Mouse (Mus musculus): ENCODE data around the gene Chfr. TPM values are rescaled to one million over a fixed set of nuclear protein-coding genes. Genes with fewer than 3 reads are reported as not detected.

The Chfr gene
- polyA plus RNA-seq, 1 experiment from 2014 or later: 29.1 TPM

- no peak for ATAC-seq
- no peak overlapping the region for H3K4me3 ChIP-seq
- H3K4me1 ChIP-seq: peaks cover 23% of the 10 kb centered on the region
- no peak overlapping the region for H3K27ac ChIP-seq
- H3K4me2 ChIP-seq: no peak overlapping the region
- WGBS (ENCODE audit: insufficient replicate concordance): 87% methylated on average over 3 of the region's 3 CpGs
- H3K9me3 ChIP-seq (replicated peaks): 0 out of 2 replicates have a peak, but pooled peaks cover 5% of the 10 kb centered on the region
- H3K9ac ChIP-seq: no peak overlapping the region
- no peaks in the 10 kb centered on the region for H3K27me3 ChIP-seq (replicated peaks)
- H3K36me3 ChIP-seq: peaks cover 45% of the 10 kb centered on the region
Measured at GRCm38 (mm10) chr5:110137816-110138215, 2.2 kb downstream of the Chfr start.

- H3K4me1 ChIP-seq: peaks cover 23% of the 10 kb centered on the region
- no peak overlapping the region for H3K4me2 ChIP-seq
- H3K9ac ChIP-seq: no peak overlapping the region
- H3K27ac ChIP-seq: no peak overlapping the region
- ATAC-seq: no peak
- H3K36me3 ChIP-seq: peaks cover 60% of the 10 kb centered on the region
- 94% methylated on average over 3 of the region's 3 CpGs for WGBS (ENCODE audit: insufficient replicate concordance)
- H3K9me3 ChIP-seq (replicated peaks): no peaks in the 10 kb centered on the region
- no peak overlapping the region for H3K4me3 ChIP-seq
- H3K27me3 ChIP-seq (replicated peaks): no peaks in the 10 kb centered on the region
Measured at GRCm38 (mm10) chr5:110139325-110139724, 3.7 kb downstream of the Chfr start.

GRCm38 (mm10) chr5:110140424-110140823 is 4.8 kb downstream of the Chfr start:
- Histone ChIP-seq H3K27ac (no peak overlapping the region), H3K4me1 (peaks cover 23% of the 10 kb centered on the region), H3K27me3 (replicated peaks) (no peaks in the 10 kb centered on the region), H3K4me3 (no peak overlapping the region), H3K9me3 (replicated peaks) (no peaks in the 10 kb centered on the region), H3K9ac (no peak overlapping the region), H3K4me2 (no peak overlapping the region), H3K36me3 (peaks cover 71% of the 10 kb centered on the region)
- WGBS (ENCODE audit: insufficient replicate concordance): 77% methylated on average over 7 of the region's 7 CpGs
- ATAC-seq: no peak

GRCm38 (mm10) chr5:110142309-110142708 is 6.7 kb downstream of the Chfr start:
- 78% methylated on average over 2 of the region's 2 CpGs for WGBS (ENCODE audit: insufficient replicate concordance)
- ATAC-seq: no peak
- H3K4me2 ChIP-seq: no peak overlapping the region
- peaks cover 11% of the 10 kb centered on the region for H3K4me1 ChIP-seq
- H3K27ac ChIP-seq: no peak overlapping the region
- H3K4me3 ChIP-seq: no peak overlapping the region
- no peak overlapping the region for H3K9ac ChIP-seq
- H3K27me3 ChIP-seq (replicated peaks): no peaks in the 10 kb centered on the region
- H3K36me3 ChIP-seq: peaks cover 87% of the 10 kb centered on the region
- H3K9me3 ChIP-seq (replicated peaks): no peaks in the 10 kb centered on the region

- no peak for ATAC-seq
- H3K9ac ChIP-seq: no peak overlapping the region
- peaks cover 91% of the 10 kb centered on the region for H3K36me3 ChIP-seq
- no peak overlapping the region for H3K4me2 ChIP-seq
- H3K27ac ChIP-seq: no peak overlapping the region
- H3K4me1 ChIP-seq: peaks cover 7% of the 10 kb centered on the region
- H3K4me3 ChIP-seq: no peak overlapping the region
- H3K9me3 ChIP-seq (replicated peaks): no peaks in the 10 kb centered on the region
- no peaks in the 10 kb centered on the region for H3K27me3 ChIP-seq (replicated peaks)
- 87% methylated on average over 5 of the region's 5 CpGs for WGBS (ENCODE audit: insufficient replicate concordance)
Measured at GRCm38 (mm10) chr5:110143007-110143406, 7.4 kb downstream of the Chfr start.

GRCm38 (mm10) chr5:110169374-110169773 is 33.7 kb downstream of the Chfr start:
- Histone ChIP-seq H3K9ac (no peak overlapping the region), H3K9me3 (replicated peaks) (no peaks in the 10 kb centered on the region), H3K27me3 (replicated peaks) (no peaks in the 10 kb centered on the region), H3K36me3 (peaks cover 70% of the 10 kb centered on the region), H3K27ac (no peak overlapping the region), H3K4me1 (no peaks in the 10 kb centered on the region), H3K4me3 (no peak overlapping the region), H3K4me2 (no peak overlapping the region)
- WGBS (ENCODE audit: insufficient replicate concordance): 95% methylated on average over 4 of the region's 4 CpGs
- no peak for ATAC-seq

GRCm38 (mm10) chr5:110176362-110177020 is 40.8 kb downstream of the Chfr start, which contains the start of gene Golga3:
Gene Golga3, plus strand, starts transcription at chr5:110176701.
- H3K27me3 ChIP-seq (replicated peaks): no peaks in the 10 kb centered on the region
- WGBS (ENCODE audit: insufficient replicate concordance): under 1% methylated on average over 41 of the region's 41 CpGs
- H3K27ac ChIP-seq: peak within 1 kb of the TSS; percentile 79
- peaks cover 38% of the 10 kb centered on the region for H3K4me1 ChIP-seq
- peak within 1 kb of the TSS; percentile 87 for H3K4me2 ChIP-seq
- peak within 1 kb of the TSS; percentile 98 for H3K4me3 ChIP-seq
- peaks cover 5% of the 10 kb centered on the region for H3K36me3 ChIP-seq
- no peaks in the 10 kb centered on the region for H3K9me3 ChIP-seq (replicated peaks)
- H3K9ac ChIP-seq: peak within 1 kb of the TSS; percentile 91
- ATAC-seq: peak; percentile 96

- H3K4me1 ChIP-seq: peaks cover 38% of the 10 kb centered on the region
- H3K9me3 ChIP-seq (replicated peaks): no peaks in the 10 kb centered on the region
- WGBS (ENCODE audit: insufficient replicate concordance): under 1% methylated on average over 19 of the region's 19 CpGs
- H3K27me3 ChIP-seq (replicated peaks): no peaks in the 10 kb centered on the region
- ATAC-seq: peak; percentile 19
- peak overlapping the region; percentile 91 for H3K9ac ChIP-seq
- H3K4me3 ChIP-seq: peak overlapping the region; percentile 98
- peak overlapping the region; percentile 79 for H3K27ac ChIP-seq
- H3K36me3 ChIP-seq: peaks cover 7% of the 10 kb centered on the region
- H3K4me2 ChIP-seq: peak overlapping the region; percentile 87
Measured at GRCm38 (mm10) chr5:110177021-110177420, 41.4 kb downstream of the Chfr start.

- H3K4me1 ChIP-seq: peaks cover 38% of the 10 kb centered on the region
- peak overlapping the region; percentile 45 for H3K27ac ChIP-seq
- peak overlapping the region; percentile 15; the same call in 1 of the 2 replicates for H3K4me3 ChIP-seq
- H3K9me3 ChIP-seq (replicated peaks): no peaks in the 10 kb centered on the region
- H3K27me3 ChIP-seq (replicated peaks): no peaks in the 10 kb centered on the region
- ATAC-seq: 0 out of 2 replicates have a peak, but pooled peaks have one; percentile 22
- H3K36me3 ChIP-seq: peaks cover 20% of the 10 kb centered on the region
- H3K4me2 ChIP-seq: peak overlapping the region; percentile 87
- WGBS (ENCODE audit: insufficient replicate concordance): 30% methylated on average over 2 of the region's 2 CpGs
- peak overlapping the region; percentile 13; the same call in 1 of the 2 replicates for H3K9ac ChIP-seq
Measured at GRCm38 (mm10) chr5:110178628-110179027, 43.0 kb downstream of the Chfr start.

- Histone ChIP-seq H3K4me1 (peaks cover 33% of the 10 kb centered on the region), H3K4me2 (no peak overlapping the region), H3K9ac (no peak overlapping the region), H3K27me3 (replicated peaks) (no peaks in the 10 kb centered on the region), H3K9me3 (replicated peaks) (no peaks in the 10 kb centered on the region), H3K36me3 (peaks cover 49% of the 10 kb centered on the region), H3K4me3 (no peak overlapping the region), H3K27ac (no peak overlapping the region)
- no peak for ATAC-seq
- WGBS (ENCODE audit: insufficient replicate concordance): 77% methylated on average over 5 of the region's 5 CpGs
Measured at GRCm38 (mm10) chr5:110181716-110182115, 46.1 kb downstream of the Chfr start.

GRCm38 (mm10) chr5:110203164-110203895 is 67.7 kb downstream of the Chfr start:
- no peak overlapping the region for H3K9ac ChIP-seq
- no peaks in the 10 kb centered on the region for H3K27me3 ChIP-seq (replicated peaks)
- no peak overlapping the region for H3K4me2 ChIP-seq
- no peak for ATAC-seq
- peaks cover 84% of the 10 kb centered on the region for H3K36me3 ChIP-seq
- H3K4me1 ChIP-seq: no peaks in the 10 kb centered on the region
- 79% methylated on average over 10 of the region's 10 CpGs for WGBS (ENCODE audit: insufficient replicate concordance)
- H3K4me3 ChIP-seq: no peak overlapping the region
- no peak overlapping the region for H3K27ac ChIP-seq
- no peaks in the 10 kb centered on the region for H3K9me3 ChIP-seq (replicated peaks)

- 67% methylated on average over 6 of the region's 6 CpGs for WGBS (ENCODE audit: insufficient replicate concordance)
- no peak overlapping the region for H3K9ac ChIP-seq
- no peak for ATAC-seq
- no peaks in the 10 kb centered on the region for H3K27me3 ChIP-seq (replicated peaks)
- no peak overlapping the region for H3K4me2 ChIP-seq
- H3K4me1 ChIP-seq: no peaks in the 10 kb centered on the region
- peaks cover 95% of the 10 kb centered on the region for H3K36me3 ChIP-seq
- no peaks in the 10 kb centered on the region for H3K9me3 ChIP-seq (replicated peaks)
- H3K27ac ChIP-seq: no peak overlapping the region
- H3K4me3 ChIP-seq: no peak overlapping the region
Measured at GRCm38 (mm10) chr5:110204777-110205176, 69.1 kb downstream of the Chfr start.

All from liver, embryonic 12.5 days (tissue).